Mouse (Mus musculus): ENCODE results near the gene Rbmy. TPM values are rescaled to one million over a fixed set of nuclear protein-coding genes. Genes with fewer than 3 reads are reported as not detected.
"Not testable (repeated sequence)": the region's sequence is repeated elsewhere in the genome, so short reads cannot be mapped to it uniquely, and the experiment has no call there.

Rbmy gene
- polyA plus RNA-seq (2015; fragmentation: Nextera tagmentation; extraction: Ambion mirVana): not detected in 2 replicates

- not testable (repeated sequence) for H3K36me3 ChIP-seq; H3K4me1 ChIP-seq (replicated peaks); H3K27ac ChIP-seq; H3K4me2 ChIP-seq; H3K9me3 ChIP-seq (replicated peaks); ATAC-seq (replicated peaks; ENCODE audit: insufficient number of reproducible peaks, insufficient read depth, low FRiP score, low read depth); H3K4me3 ChIP-seq; H3K27me3 ChIP-seq; H3K9ac ChIP-seq
- no CpG with 5 or more reads among the region's 9 CpGs for WGBS
Observed at GRCm38 (mm10) chrY:2830380-2830779, at the start of gene Rbmy, which contains the start of gene Gm10256. Gene Rbmy, plus strand, starts transcription at chrY:2830680. Gene Gm10256, plus strand, starts transcription at chrY:2830699.

DNA sequence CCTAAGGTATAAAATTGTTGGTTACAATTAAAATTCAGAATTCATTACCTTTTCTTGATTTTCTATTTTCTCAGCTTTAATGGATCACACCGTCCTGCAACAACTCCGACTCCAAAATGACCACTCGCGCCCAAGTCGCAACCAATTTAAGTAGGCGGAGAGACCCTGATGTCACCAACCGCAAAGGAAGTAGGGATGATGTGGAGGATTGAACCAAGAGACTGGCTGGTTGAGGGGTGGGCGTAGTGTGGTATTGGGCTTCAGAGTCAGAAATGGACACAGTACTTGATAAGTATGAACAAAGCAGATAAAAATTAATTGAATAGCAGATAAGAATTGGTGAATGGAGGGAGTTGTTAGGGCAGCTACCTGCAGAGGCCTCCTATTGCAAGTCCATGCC lies 34.4 kb upstream of the Rbmy start, which contains the start of gene Gm4064:
Gene Gm4064, minus strand, starts transcription at position 101 of the 400 bp plus-strand sequence.
- H3K27ac ChIP-seq; H3K36me3 ChIP-seq; H3K27me3 ChIP-seq; H3K4me1 ChIP-seq (replicated peaks); H3K9me3 ChIP-seq (replicated peaks); H3K9ac ChIP-seq; H3K4me2 ChIP-seq; H3K4me3 ChIP-seq; ATAC-seq (replicated peaks; ENCODE audit: insufficient number of reproducible peaks, insufficient read depth, low FRiP score, low read depth): not testable (repeated sequence)
- WGBS: no CpG with 5 or more reads among the region's 8 CpGs

Other genes with a start within 250 kb of the Rbmy start
- not detected in 2 replicates for gene H2al2c, start 231.6 kb upstream of the Rbmy start, polyA plus RNA-seq (2015; fragmentation: Nextera tagmentation; extraction: Ambion mirVana)
- gene Sry, start 167.0 kb upstream of the Rbmy start, polyA plus RNA-seq (2015; fragmentation: Nextera tagmentation; extraction: Ambion mirVana): not detected in 2 replicates
- gene H2al2b, start 110.0 kb upstream of the Rbmy start, polyA plus RNA-seq (2015; fragmentation: Nextera tagmentation; extraction: Ambion mirVana): not detected in 2 replicates
- gene Gm4064, start 34.5 kb upstream of the Rbmy start, polyA plus RNA-seq (2015; fragmentation: Nextera tagmentation; extraction: Ambion mirVana): not detected in 2 replicates
- gene Gm10256, start within 50 bp of the Rbmy start, polyA plus RNA-seq (2015; fragmentation: Nextera tagmentation; extraction: Ambion mirVana): not detected in 2 replicates
- gene Gm10352, start 70.3 kb downstream of the Rbmy start, polyA plus RNA-seq (2015; fragmentation: Nextera tagmentation; extraction: Ambion mirVana): not detected in 2 replicates
- not detected in 2 replicates for gene Gm29289, start 101.9 kb downstream of the Rbmy start, polyA plus RNA-seq (2015; fragmentation: Nextera tagmentation; extraction: Ambion mirVana)

Measured in heart, embryonic 15.5 days (tissue).